Mouse (Mus musculus) forebrain, embryonic 13.5 days (tissue): ENCODE data around the gene Lhx5. TPM values are rescaled to one million over a fixed set of nuclear protein-coding genes. Genes with fewer than 3 reads are reported as not detected.

Experiments used
- ATAC-seq: fragments of 200-750 bp; cut with Nextera tagmentation; 2 replicates; pipeline ENCODE4 v1.8.0; 2017
- H3K27ac ChIP-seq: fragments of 300-500 bp; sonication (generic); 2 replicates; pipeline ENCODE4 v1.5.1; 2015; ENCODE audit warnings: inconsistent platforms, mild to moderate bottlenecking, moderate library complexity
- H3K27me3 ChIP-seq: fragments of 300-500 bp; sonication (generic); 2 replicates; pipeline ENCODE4 v1.6.1; 2015; ENCODE audit warnings: mild to moderate bottlenecking, inconsistent platforms
- H3K36me3 ChIP-seq: fragments of 300-500 bp; sonication (generic); 2 replicates; pipeline ENCODE4 v1.6.1; 2015; ENCODE audit warnings: mild to moderate bottlenecking, inconsistent platforms; ENCODE audit not compliant: poor library complexity, severe bottlenecking
- H3K4me1 ChIP-seq: fragments of 300-500 bp; sonication (generic); 2 replicates; pipeline ENCODE4 v1.6.1; 2015; ENCODE audit warnings: inconsistent platforms
- H3K4me2 ChIP-seq: fragments of 300-500 bp; sonication (generic); 2 replicates; pipeline ENCODE4 v1.6.1; 2015; ENCODE audit warnings: inconsistent platforms, mild to moderate bottlenecking, moderate library complexity
- H3K4me3 ChIP-seq: fragments of 300-500 bp; sonication (generic); 2 replicates; pipeline ENCODE4 v1.5.1; 2015; ENCODE audit warnings: mild to moderate bottlenecking, inconsistent platforms
- H3K9ac ChIP-seq: fragments of 300-500 bp; sonication (generic); 2 replicates; pipeline ENCODE4 v1.6.1; 2015; ENCODE audit warnings: mild to moderate bottlenecking, inconsistent platforms
- H3K9me3 ChIP-seq: fragments of 300-500 bp; sonication (generic); replicated peaks from 2 replicates; pipeline ENCODE4 v1.6.1; 2016; ENCODE audit warnings: inconsistent platforms
- WGBS: fragments of 180-500 bp; shearing (Covaris S2); methylation state at CpG from one replicate; pipeline ENCODE4 v1.1.7; 2015; 5-methylcytosine and 5-hydroxymethylcytosine counted together
- polyA plus RNA-seq: library from polyadenylated mRNA; unstranded; fragments of >200 nt; fragmentation: Nextera tagmentation; extraction: Ambion mirVana; gene quantifications from 2 replicates; pipeline ENCODE4 v1.2.1, GENCODE M21; 2015

Lhx5 gene
- 9.6 and 16.0 TPM in 2 replicates for polyA plus RNA-seq

DNA sequence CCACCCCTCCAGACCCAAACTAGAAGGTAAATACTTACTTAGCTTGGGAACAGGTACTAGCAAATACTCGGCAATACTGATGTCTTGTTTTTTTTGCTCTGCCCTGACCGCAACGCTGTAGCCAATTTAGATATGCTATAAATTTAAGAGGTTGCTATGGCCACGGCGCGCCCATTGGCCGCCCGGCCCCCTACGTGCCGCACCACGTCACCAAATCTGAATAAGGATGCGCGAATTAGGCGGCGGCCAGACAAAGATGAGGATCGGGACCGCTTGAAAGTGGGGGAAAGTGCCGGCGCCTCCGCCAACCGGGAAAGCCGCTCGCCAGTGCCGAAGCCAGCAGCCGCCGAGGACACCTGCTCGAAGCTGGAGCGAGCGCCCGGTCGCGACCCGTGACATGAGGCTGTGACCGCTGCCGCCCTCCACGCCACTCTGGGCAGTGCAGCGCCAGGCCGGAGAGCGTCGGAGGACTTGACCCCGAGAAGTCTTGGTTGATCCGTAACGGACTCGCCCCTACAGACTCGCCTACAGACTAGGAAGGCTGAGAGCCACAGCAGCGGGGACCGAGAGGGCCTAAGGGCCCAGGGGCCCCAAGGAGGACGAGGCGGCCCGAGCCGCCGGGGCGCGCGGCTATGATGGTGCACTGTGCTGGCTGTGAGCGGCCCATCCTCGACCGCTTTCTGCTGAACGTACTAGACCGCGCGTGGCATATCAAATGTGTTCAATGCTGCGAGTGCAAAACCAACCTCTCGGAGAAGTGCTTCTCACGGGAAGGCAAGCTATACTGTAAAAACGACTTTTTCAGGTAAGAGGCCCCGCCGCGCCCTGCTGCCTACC, at the start of gene Lhx5:
Gene Lhx5, plus strand, starts transcription at position 51 of the 837 bp plus-strand sequence.
- H3K36me3 ChIP-seq = no peaks in the 10 kb centered on the region
- WGBS = under 1% methylated on average over 69 of the region's 69 CpGs
- H3K27me3 ChIP-seq = peaks cover 99% of the 10 kb centered on the region
- ATAC-seq = no peak
- H3K4me3 ChIP-seq = peak within 1 kb of the TSS; percentile 44
- H3K9me3 ChIP-seq = no peaks in the 10 kb centered on the region
- H3K4me1 ChIP-seq = peaks cover 37% of the 10 kb centered on the region
- peak within 1 kb of the TSS; percentile 67 for H3K9ac ChIP-seq
- peak within 1 kb of the TSS; percentile 47 for H3K4me2 ChIP-seq
- H3K27ac ChIP-seq = peak within 1 kb of the TSS; percentile 58

DNA sequence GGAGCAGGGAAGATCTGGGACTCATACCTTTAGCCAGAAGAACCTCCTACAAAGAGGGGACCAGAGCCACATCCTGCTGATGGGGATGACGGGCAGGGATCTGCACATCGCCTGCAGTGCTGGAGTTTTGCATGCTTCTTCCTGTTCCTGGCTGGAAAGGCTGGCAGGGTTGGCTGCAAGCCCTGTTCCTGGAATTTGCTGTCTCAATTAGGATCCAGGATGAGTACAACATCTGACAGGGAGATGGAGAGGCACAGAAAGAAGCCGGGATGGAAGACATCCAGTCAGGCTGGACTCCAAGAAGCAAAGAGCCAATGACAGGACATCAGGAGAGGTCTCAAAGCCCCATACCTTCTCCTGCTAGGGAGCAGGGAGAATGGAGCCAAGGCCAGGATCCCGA, 45.1 kb upstream of the Lhx5 start:
- WGBS = 78% methylated on average over 4 of the region's 4 CpGs
- Histone ChIP-seq H3K4me2 (no peak overlapping the region), H3K9ac (no peak overlapping the region), H3K27me3 (peaks cover 15% of the 10 kb centered on the region), H3K27ac (no peak overlapping the region), H3K9me3 (no peaks in the 10 kb centered on the region; the same call in 1 of the 2 replicates), H3K36me3 (no peaks in the 10 kb centered on the region), H3K4me1 (peaks cover 7% of the 10 kb centered on the region; the same call in 1 of the 2 replicates), H3K4me3 (no peak overlapping the region)
- ATAC-seq = no peak

DNA sequence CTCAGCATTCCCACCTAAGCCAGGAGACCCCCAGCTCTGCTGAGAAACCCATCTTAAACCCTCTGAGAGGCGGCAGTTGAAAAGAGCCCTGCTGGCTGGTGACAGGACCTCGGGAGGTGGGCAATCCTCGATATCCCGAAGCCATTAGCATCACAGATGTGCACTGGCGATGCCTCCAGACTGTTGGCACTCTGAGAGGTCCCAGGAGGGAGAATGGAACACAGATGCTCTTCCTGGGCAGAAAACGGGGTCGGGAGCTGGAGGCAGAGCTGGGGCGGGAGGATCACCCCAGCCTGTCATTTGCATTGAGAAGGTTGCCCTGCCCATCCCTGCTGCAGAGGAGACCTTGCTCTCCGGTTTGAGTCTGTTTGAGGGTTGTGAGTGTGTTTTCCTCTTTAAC, 42.7 kb upstream of the Lhx5 start:
- H3K4me3 ChIP-seq = no peak overlapping the region
- no peak overlapping the region for H3K9ac ChIP-seq
- no peaks in the 10 kb centered on the region for H3K36me3 ChIP-seq
- no peak overlapping the region for H3K27ac ChIP-seq
- no peaks in the 10 kb centered on the region; the same call in 1 of the 2 replicates for H3K9me3 ChIP-seq
- peaks cover 23% of the 10 kb centered on the region for H3K27me3 ChIP-seq
- no peak overlapping the region for H3K4me2 ChIP-seq
- peaks cover 12% of the 10 kb centered on the region for H3K4me1 ChIP-seq
- WGBS = 55% methylated on average over 9 of the region's 9 CpGs
- ATAC-seq = no peak

DNA sequence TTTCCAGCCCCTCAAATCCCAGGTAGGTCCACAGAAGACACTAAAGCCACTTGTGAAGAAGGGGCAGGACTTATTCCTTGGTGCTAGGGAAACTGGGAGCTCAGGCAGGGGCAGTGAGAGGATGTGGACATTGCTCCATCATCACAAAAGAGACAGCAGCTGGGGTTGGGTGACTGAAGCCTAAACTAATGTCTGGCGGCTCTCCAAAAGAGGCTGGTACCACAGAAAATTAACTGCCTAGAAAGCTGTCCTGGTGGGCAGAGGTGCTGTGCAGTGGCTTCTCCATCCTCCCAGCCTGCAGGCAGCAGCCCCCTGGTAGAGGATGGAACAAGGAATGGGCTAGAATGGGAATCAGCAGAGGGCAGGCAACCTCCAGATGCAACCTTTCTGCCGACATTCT, 41.5 kb upstream of the Lhx5 start:
- no peaks in the 10 kb centered on the region for H3K36me3 ChIP-seq
- no peak overlapping the region for H3K4me2 ChIP-seq
- no peak overlapping the region for H3K4me3 ChIP-seq
- no peak overlapping the region for H3K27ac ChIP-seq
- H3K4me1 ChIP-seq = peaks cover 24% of the 10 kb centered on the region
- H3K9ac ChIP-seq = no peak overlapping the region
- no peaks in the 10 kb centered on the region for H3K9me3 ChIP-seq
- no peak for ATAC-seq
- 84% methylated on average over 2 of the region's 2 CpGs for whole genome bisulfite sequencing
- peaks cover 30% of the 10 kb centered on the region for H3K27me3 ChIP-seq

DNA sequence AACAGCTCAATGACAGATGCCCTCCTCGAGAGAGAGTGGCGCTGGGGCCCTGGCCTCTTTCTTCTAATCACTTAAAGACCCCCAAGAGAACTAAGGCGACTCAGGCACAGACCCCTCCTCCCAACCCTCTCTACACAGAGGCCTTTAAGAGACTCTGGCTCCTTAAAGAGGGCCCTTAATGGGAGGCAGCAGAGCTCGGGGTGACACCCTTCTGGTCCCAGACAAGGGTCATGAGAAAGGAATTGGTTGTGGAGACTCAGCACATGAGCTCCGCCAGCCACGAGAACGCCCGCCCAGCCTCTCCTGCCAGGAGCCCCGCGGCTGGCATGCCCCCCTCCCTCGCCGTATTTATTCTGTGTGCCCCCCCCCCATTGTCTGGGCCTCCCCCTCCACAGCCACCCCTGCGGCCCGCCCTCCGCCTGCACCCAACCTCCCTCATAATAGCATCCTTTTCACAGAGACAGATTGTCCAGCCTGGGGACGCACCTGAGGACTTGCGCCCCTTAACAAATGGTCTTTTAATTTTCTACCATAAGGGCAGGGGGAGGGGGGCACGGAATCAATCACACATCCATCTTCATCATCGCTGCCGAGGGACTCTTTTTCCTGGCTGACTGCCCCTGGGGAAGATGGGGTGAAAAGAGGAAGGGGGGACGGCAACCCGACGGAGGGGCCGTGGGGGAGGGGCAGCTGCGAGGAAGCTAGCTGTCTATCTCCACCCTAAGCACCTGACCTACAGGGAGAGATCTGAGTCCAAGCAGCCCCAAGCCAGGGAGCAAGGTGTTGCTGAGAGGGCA, 37.4 kb upstream of the Lhx5 start:
- Histone ChIP-seq H3K9ac (no peak overlapping the region), H3K4me1 (peaks cover 32% of the 10 kb centered on the region), H3K4me2 (peak overlapping the region; percentile 26), H3K36me3 (no peaks in the 10 kb centered on the region), H3K27me3 (peaks cover 57% of the 10 kb centered on the region), H3K9me3 (no peaks in the 10 kb centered on the region), H3K27ac (no peak overlapping the region), H3K4me3 (no peak overlapping the region)
- WGBS = 9% methylated on average over 22 of the region's 25 CpGs
- no peak for ATAC-seq

DNA sequence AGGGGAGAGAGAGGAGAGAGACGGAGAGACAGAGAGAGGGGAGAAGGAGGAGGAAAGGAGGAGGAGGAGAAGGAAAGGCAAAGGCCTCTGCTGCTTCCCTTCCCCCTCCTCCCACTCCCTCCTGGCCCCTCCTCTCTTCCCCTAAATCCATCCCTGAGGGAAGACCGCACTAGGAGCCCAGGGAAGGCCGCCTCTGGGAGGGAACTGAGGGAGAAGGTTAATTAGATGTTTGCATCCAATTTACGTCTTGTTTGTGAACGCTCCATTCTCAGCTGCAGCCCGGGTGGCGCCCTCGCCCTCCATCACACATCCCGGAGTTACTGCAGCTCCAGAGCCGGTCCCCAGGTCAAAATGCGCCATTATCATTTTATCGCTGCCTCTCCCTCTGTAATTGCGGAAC, 33.5 kb upstream of the Lhx5 start:
- H3K4me2 ChIP-seq = peak overlapping the region; percentile 36
- no peak overlapping the region for H3K9ac ChIP-seq
- H3K4me3 ChIP-seq = no peak overlapping the region
- peaks cover 79% of the 10 kb centered on the region for H3K27me3 ChIP-seq
- WGBS = 1% methylated on average over 13 of the region's 13 CpGs
- H3K36me3 ChIP-seq = no peaks in the 10 kb centered on the region
- no peaks in the 10 kb centered on the region for H3K9me3 ChIP-seq
- no peak for ATAC-seq
- no peak overlapping the region for H3K27ac ChIP-seq
- H3K4me1 ChIP-seq = peaks cover 26% of the 10 kb centered on the region

DNA sequence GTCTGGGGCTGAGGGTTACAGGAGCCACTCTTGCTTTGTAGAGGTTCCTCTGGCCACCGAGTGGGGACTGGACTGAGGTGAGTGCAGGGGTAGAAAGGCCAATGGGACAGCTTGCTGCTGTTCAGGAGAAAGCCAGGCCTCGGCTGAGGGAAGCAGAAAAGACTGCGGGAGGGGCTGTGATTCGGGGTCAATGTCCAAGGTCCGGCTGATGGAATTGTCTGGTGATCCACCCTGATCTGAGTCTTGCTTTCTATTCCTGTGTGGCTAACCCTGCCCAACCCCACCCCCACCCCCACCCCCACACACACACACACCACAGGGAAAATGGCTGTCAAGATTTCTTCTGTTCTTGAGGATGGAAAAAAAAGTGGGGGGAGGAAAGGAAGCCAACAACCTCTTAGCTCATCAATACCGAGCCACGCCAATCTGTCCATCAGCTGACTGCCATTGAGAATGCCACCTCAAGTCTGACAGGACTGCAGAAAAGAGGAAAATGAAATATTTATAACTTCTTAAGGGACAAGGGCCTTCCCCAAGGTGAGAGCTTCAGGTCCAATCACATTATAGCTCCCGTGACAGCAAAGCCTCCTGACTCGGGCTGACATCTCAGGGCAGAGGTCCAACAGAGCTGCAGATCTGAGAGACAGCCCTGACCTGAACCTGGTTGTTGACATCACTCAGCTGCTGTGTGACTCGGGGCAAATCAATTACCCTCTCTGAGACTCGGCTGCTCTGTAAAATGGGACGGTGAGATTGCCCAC, 26.5 kb upstream of the Lhx5 start:
- no peak overlapping the region for H3K9ac ChIP-seq
- H3K36me3 ChIP-seq = no peaks in the 10 kb centered on the region
- H3K27me3 ChIP-seq = peaks cover 51% of the 10 kb centered on the region
- 84% methylated on average over 12 of the region's 12 CpGs for WGBS
- H3K4me2 ChIP-seq = no peak overlapping the region
- ATAC-seq = no peak
- H3K4me3 ChIP-seq = no peak overlapping the region
- H3K27ac ChIP-seq = no peak overlapping the region
- H3K4me1 ChIP-seq = peaks cover 15% of the 10 kb centered on the region
- no peaks in the 10 kb centered on the region for H3K9me3 ChIP-seq

DNA sequence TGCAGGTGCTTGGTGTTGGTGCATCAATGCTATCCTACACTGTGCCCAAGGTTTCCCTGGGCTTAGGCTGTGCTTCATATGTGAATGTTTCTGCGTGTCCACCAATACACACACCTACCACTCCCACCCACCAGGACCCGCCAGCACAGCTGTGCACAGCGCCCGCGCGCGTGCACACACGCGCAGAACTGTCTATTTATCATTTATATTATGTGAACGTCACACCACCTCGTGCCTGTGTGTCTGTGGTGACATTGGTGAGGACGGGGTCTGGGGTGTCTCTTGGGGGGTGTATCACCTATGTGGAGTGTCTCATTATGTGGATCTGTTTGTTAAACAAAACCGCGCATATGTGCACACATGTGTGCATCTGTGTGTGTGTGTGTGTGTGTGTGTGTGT, 22.6 kb upstream of the Lhx5 start:
- Histone ChIP-seq H3K4me2 (peak overlapping the region; percentile 69), H3K27ac (peak overlapping the region; percentile 90), H3K4me3 (peak overlapping the region; percentile 34), H3K27me3 (peaks cover 32% of the 10 kb centered on the region), H3K36me3 (no peaks in the 10 kb centered on the region), H3K9me3 (peaks cover 4% of the 10 kb centered on the region; the same call in 1 of the 2 replicates), H3K9ac (peak overlapping the region; percentile 59), H3K4me1 (peaks cover 23% of the 10 kb centered on the region)
- ATAC-seq = peak; percentile 60
- 68% methylated on average over 14 of the region's 14 CpGs for WGBS

DNA sequence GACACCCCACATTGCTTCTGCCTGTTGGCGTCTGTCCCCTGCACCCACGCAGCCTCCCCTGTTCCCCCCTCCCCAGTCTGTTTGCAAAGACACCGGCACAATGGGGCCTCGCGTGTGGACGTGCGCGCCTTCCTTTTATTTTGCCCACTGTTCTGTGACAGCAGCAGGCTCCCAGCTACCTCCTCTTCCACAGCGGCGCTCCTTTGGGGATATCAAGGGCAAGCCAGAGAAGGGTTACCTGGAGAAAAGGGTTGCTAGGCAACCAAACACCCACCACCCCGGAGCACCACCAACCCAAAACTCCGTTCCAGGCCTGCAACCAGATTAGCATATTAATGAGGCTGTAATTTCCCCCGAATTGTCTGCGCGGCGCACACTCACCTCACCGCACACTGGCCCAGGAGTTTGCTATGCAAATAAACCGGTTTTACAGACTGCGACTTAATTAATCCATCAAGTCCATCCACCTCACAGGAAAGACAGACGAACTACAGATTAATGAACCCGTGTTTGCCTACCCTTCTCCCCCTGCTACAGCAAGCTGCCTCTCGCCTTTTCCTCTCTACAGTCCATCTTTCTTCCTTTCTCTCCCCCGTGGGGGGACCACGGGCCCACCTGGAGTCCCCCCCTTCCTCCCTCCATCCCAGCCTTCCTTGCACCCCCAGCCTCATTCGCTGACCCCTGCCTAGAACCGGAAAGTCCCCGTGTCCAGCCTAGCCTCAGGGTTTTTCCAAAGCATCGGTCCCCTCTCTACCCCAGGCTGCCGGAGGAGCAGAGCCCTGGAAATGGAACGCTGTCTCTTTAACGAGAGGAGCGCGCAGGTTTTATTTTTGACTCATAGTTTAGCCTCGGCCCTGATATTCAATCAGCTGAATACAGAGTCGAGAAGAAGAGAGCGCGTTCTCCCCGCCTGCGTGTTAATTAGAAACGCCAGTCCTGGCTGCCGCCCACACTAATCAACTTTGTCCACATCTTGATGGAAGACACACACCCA, 21.8 kb upstream of the Lhx5 start:
- Histone ChIP-seq H3K4me2 (peak overlapping the region; percentile 69), H3K9ac (peak overlapping the region; percentile 59), H3K27ac (peak overlapping the region; percentile 90), H3K27me3 (peaks cover 25% of the 10 kb centered on the region), H3K4me1 (peaks cover 23% of the 10 kb centered on the region), H3K4me3 (peak overlapping the region; percentile 34), H3K36me3 (no peaks in the 10 kb centered on the region), H3K9me3 (peaks cover 4% of the 10 kb centered on the region; the same call in 1 of the 2 replicates)
- ATAC-seq = peak; percentile 85
- WGBS = 1% methylated on average over 41 of the region's 41 CpGs

DNA sequence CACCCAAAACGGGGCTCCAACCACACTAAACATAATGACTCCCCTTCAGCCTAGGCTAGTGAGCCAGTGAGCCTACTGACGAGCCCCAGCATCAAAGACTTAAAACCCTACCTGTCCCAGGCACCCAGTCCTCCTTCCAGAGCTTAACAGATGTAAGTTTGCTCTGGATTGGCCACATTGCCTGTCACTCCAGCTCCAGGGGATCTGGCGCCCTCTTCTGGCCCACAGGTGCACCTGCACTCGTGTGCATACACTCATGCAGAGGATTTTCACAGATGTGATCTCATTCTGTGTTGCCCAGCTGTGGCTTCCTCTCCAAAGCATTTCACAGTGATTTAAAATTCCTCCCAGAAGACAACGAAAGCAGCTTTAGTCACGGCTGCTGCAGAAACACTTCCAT, 18.1 kb upstream of the Lhx5 start:
- Histone ChIP-seq H3K27me3 (peaks cover 38% of the 10 kb centered on the region; the same call in 1 of the 2 replicates), H3K9ac (no peak overlapping the region), H3K27ac (no peak overlapping the region), H3K4me1 (peaks cover 23% of the 10 kb centered on the region), H3K36me3 (no peaks in the 10 kb centered on the region), H3K4me3 (no peak overlapping the region), H3K4me2 (no peak overlapping the region), H3K9me3 (peaks cover 4% of the 10 kb centered on the region; the same call in 1 of the 2 replicates)
- ATAC-seq = no peak
- 86% methylated on average over 6 of the region's 6 CpGs for WGBS

DNA sequence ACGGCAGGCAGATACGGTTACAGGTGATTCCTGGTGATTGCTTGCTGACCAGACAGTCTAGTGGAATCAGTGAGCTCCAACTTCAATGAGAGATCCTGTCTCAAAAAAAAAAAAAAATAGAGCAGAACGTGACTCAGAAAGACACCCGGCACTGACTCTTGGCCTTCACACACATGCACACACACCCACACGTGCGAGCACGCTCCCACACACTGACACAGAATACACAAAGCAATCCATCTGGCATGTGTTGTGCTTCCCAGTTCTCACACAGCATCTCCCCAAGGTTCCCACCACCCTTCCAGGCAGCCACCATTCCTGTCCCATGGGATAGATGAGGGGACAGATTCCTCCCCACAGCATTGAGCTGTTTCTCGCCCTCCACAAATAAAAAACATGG, 11.4 kb upstream of the Lhx5 start:
- Histone ChIP-seq H3K27ac (no peak overlapping the region), H3K27me3 (peaks cover 83% of the 10 kb centered on the region)

More for the DNA sequence above, 11.4 kb upstream of the Lhx5 start:
- no peaks in the 10 kb centered on the region for H3K36me3 ChIP-seq
- 94% methylated on average over 8 of the region's 8 CpGs for WGBS
- H3K9me3 ChIP-seq = no peaks in the 10 kb centered on the region
- H3K9ac ChIP-seq = no peak overlapping the region
- no peak for ATAC-seq
- no peaks in the 10 kb centered on the region for H3K4me1 ChIP-seq
- H3K4me3 ChIP-seq = no peak overlapping the region
- no peak overlapping the region for H3K4me2 ChIP-seq
